Mouse (Mus musculus) brain, embryonic 14.5 days (tissue): ENCODE data around the gene Ndufaf2.

ENCODE experiments used
- CTCF ChIP-seq: fragments of 200-500 bp; IDR thresholded peaks from 2 replicates; pipeline ENCODE4 v1.5.1; 2012; ENCODE audit warnings: inconsistent platforms, mild to moderate bottlenecking, moderate library complexity, borderline replicate concordance; ENCODE audit not compliant: insufficient read depth, insufficient read length; ENCODE audit errors: extremely low read depth
- POLR2A ChIP-seq: fragments of 200-500 bp; IDR thresholded peaks from 2 replicates; pipeline ENCODE4 v1.6.1; 2012; ENCODE audit warnings: mild to moderate bottlenecking, inconsistent platforms, borderline replicate concordance; ENCODE audit not compliant: poor library complexity, insufficient read depth, insufficient read length, severe bottlenecking; ENCODE audit errors: extremely low read depth

- TF ChIP-seq POLR2A (no peak), CTCF (no peak)
Observed at GRCm38 (mm10) chr13:108127883-108128282, 30.5 kb downstream of the Ndufaf2 start.
